In the genomic region with DNA sequence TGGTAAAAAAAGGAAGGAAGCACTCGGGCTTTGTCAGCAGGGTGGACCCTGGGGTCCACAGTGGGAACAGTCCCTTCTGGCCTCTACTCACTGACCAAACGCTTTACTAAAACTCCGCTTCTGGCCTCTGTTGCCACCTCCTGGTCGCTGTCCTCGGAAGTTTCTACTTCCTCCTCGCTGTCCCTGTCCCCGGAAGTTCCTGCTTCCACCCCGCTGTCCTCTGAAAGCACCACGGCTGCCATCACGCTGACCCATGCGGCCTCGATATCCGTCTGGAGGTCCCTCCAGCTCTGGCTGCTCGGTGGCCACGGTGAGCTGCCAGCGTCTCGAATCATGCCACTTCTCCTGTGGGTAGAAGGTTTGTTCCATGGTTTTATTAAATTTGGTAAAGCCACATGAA, we compare ENCODE assay signal across 26 mouse cellular contexts.
"Had no signal": no experiment of that assay in that cellular context is flagged by ENCODE, and none has a peak within 500 bp of the region (broad histone marks: within the 10 kb centered on the region; RNA-seq: fewer than 3 reads in every experiment).

No protein-coding gene starts in this region.

- H3K9ac ChIP-seq: heart, embryonic 13.5 days; heart, embryonic 15.5 days; hindbrain, embryonic 12.5 days; hindbrain, embryonic 15.5 days; kidney, embryonic 15.5 days; limb, embryonic 13.5 days; limb, embryonic 15.5 days; liver, embryonic 13.5 days; liver, embryonic 15.5 days had no signal

- H3K27me3 ChIP-seq: heart, embryonic 13.5 days; heart, embryonic 15.5 days; hindbrain, embryonic 12.5 days; hindbrain, embryonic 15.5 days; kidney, embryonic 15.5 days; limb, embryonic 13.5 days; limb, embryonic 15.5 days; liver, embryonic 13.5 days; liver, embryonic 15.5 days had no signal

- H3K27ac ChIP-seq: gastrocnemius, adult 2 months; heart, embryonic 13.5 days; heart, embryonic 15.5 days; hindbrain, embryonic 10.5 days; hindbrain, embryonic 12.5 days; hindbrain, embryonic 15.5 days; hindbrain, postnatal 0 days; kidney, embryonic 15.5 days; kidney, postnatal 0 days; limb, embryonic 13.5 days; limb, embryonic 15.5 days; liver, embryonic 13.5 days; liver, embryonic 15.5 days had no signal

- H3K4me3 ChIP-seq: gastrocnemius, adult 2 months; heart, embryonic 13.5 days; heart, embryonic 15.5 days; hindbrain, embryonic 10.5 days; hindbrain, embryonic 12.5 days; hindbrain, embryonic 15.5 days; kidney, embryonic 15.5 days; limb, embryonic 13.5 days; limb, embryonic 15.5 days; liver, embryonic 13.5 days; liver, embryonic 15.5 days had no signal

- ATAC-seq: hindbrain, postnatal 0 days; intestine, embryonic 16.5 days had no signal

- H3K4me2 ChIP-seq: heart, embryonic 11.5 days; heart, embryonic 13.5 days; heart, embryonic 15.5 days; hindbrain, embryonic 12.5 days; hindbrain, embryonic 15.5 days; kidney, embryonic 15.5 days; limb, embryonic 13.5 days; limb, embryonic 15.5 days; liver, embryonic 13.5 days; liver, embryonic 15.5 days had no signal

- H3K9me3 ChIP-seq: heart, embryonic 13.5 days; heart, embryonic 15.5 days; hindbrain, embryonic 10.5 days; hindbrain, embryonic 12.5 days; hindbrain, embryonic 15.5 days; kidney, embryonic 15.5 days; limb, embryonic 13.5 days; limb, embryonic 15.5 days; liver, embryonic 13.5 days; liver, embryonic 15.5 days had no signal

- DNase-seq: gastrocnemius, adult 2 months; gastrocnemius, postnatal 10 days; gastrocnemius, postnatal 25 days; heart, postnatal 4 days; kidney, adult 11 months; kidney, adult 2 months; kidney, adult 9 months; kidney, postnatal 14 days; kidney, postnatal 36 days; layer of hippocampus, adult 9-11 months; layer of hippocampus, postnatal 36 days; left cerebral cortex, postnatal 4 days; liver, embryonic 13.5 days had no signal
